Mouse (Mus musculus): ENCODE measurements around the gene Rpl18a.

DNA sequence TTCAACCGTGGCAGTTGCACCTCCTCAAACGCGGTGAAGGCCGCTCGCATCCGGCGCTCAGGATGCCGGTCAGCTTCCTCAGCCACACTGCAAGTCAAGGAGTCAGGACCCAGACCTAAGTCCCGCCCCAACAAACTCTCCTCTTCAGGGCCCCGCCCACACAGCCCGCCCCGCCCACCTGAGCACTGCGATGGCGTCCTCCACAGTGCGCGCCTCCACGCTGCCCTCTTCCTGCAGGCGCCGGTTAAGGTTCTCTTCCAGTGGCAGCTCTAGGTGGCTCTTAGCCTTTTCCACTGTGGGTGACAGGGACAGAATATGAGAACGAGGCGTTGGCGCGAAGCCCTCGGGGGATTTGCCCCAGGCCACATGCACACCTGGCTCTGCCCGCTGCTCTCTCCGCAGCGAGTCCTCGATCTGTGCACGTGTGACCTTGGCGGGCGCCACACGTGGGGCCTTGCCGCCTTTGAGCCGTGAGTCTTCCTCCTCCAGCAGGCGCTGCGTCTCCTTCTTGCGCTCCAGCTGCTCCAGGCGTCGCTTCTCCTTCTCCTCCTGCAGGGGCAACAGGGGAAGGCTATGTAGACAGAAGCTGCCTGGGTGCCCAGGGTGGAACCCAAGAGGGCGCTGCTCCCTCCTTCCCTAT, 28.5 kb downstream of the Rpl18a start:
- TF ChIP-seq POLR2A (IDR thresholded peaks at IDR 0.05; ENCODE audit: borderline replicate concordance, extremely low read depth, low read depth, low read length), result no peak
- TF ChIP-seq CTCF (IDR thresholded peaks at IDR 0.05; ENCODE audit: insufficient read depth, low read length), result no peak

All from lung, adult 2 months (tissue).